Mouse (Mus musculus): Measurements from ENCODE around the gene Prlh. TPM values are rescaled to one million over a fixed set of nuclear protein-coding genes. Genes with fewer than 3 reads are reported as not detected.

The Prlh gene
- polyA plus RNA-seq, 1 experiment from 2014 or later, result not detected

GRCm38 (mm10) chr1:90969881-90970390 lies 17.0 kb downstream of the Prlh start:
- H3K36me3 ChIP-seq (ENCODE audit: insufficient read depth), result no peaks in the 10 kb centered on the region
- ATAC-seq (ENCODE audit: insufficient read depth), result no peak
- H3K27ac ChIP-seq (ENCODE audit: low read depth), result no peak overlapping the region
- no peak for TF ChIP-seq CTCF (IDR thresholded peaks at IDR 0.05; ENCODE audit: low read depth)
- WGBS, result 65% methylated on average over 10 of the region's 10 CpGs
- H3K4me1 ChIP-seq (ENCODE audit: insufficient read depth), result peaks cover 3% of the 10 kb centered on the region; the same call in 1 of the 2 replicates
- no peak overlapping the region for H3K4me3 ChIP-seq (ENCODE audit: low read depth, low read length)
- H3K9ac ChIP-seq, result no peak overlapping the region
- H3K27me3 ChIP-seq (ENCODE audit: insufficient read depth, low read length), result no peaks in the 10 kb centered on the region
- peak overlapping the region; percentile 41; the same call in 1 of the 2 replicates for H3K4me2 ChIP-seq
- DNase-seq, result no peak
- no peaks in the 10 kb centered on the region for H3K9me3 ChIP-seq (ENCODE audit: low read depth, low read length)

GRCm38 (mm10) chr1:90972911-90973573 lies 20.1 kb downstream of the Prlh start:
- ATAC-seq (ENCODE audit: insufficient read depth) (peak; percentile 79), DNase-seq (peak; percentile 97)
- WGBS, result 19% methylated on average over 9 of the region's 9 CpGs
- no peak overlapping the region for H3K27ac ChIP-seq (ENCODE audit: low read depth)
- no peaks in the 10 kb centered on the region for H3K36me3 ChIP-seq (ENCODE audit: insufficient read depth)
- no peaks in the 10 kb centered on the region for H3K9me3 ChIP-seq (ENCODE audit: low read depth, low read length)
- H3K4me3 ChIP-seq (ENCODE audit: low read depth, low read length), result no peak overlapping the region
- peaks cover 3% of the 10 kb centered on the region; the same call in 1 of the 2 replicates for H3K4me1 ChIP-seq (ENCODE audit: insufficient read depth)
- no peak overlapping the region; the same call in 1 of the 2 replicates for H3K4me2 ChIP-seq
- H3K9ac ChIP-seq, result no peak overlapping the region
- TF ChIP-seq CTCF (IDR thresholded peaks at IDR 0.05; ENCODE audit: low read depth), result peak; percentile 100
- no peaks in the 10 kb centered on the region for H3K27me3 ChIP-seq (ENCODE audit: insufficient read depth, low read length)

GRCm38 (mm10) chr1:90973574-90973911 lies 20.6 kb downstream of the Prlh start:
- H3K27ac ChIP-seq (ENCODE audit: low read depth), result no peak overlapping the region
- H3K36me3 ChIP-seq (ENCODE audit: insufficient read depth), result no peaks in the 10 kb centered on the region
- no peak for TF ChIP-seq CTCF (IDR thresholded peaks at IDR 0.05; ENCODE audit: low read depth)
- ATAC-seq (ENCODE audit: insufficient read depth) (no peak), DNase-seq (no peak)
- WGBS, result 65% methylated on average over 2 of the region's 2 CpGs
- H3K27me3 ChIP-seq (ENCODE audit: insufficient read depth, low read length), result no peaks in the 10 kb centered on the region
- H3K4me3 ChIP-seq (ENCODE audit: low read depth, low read length), result no peak overlapping the region
- no peak overlapping the region for H3K9ac ChIP-seq
- H3K9me3 ChIP-seq (ENCODE audit: low read depth, low read length), result no peaks in the 10 kb centered on the region
- H3K4me1 ChIP-seq (ENCODE audit: insufficient read depth), result peaks cover 3% of the 10 kb centered on the region; the same call in 1 of the 2 replicates
- H3K4me2 ChIP-seq, result no peak overlapping the region

GRCm38 (mm10) chr1:90974906-90975649 lies 22.2 kb downstream of the Prlh start:
- Histone ChIP-seq H3K27me3 (ENCODE audit: insufficient read depth, low read length) (no peaks in the 10 kb centered on the region), H3K4me2 (no peak overlapping the region), H3K4me1 (ENCODE audit: insufficient read depth) (0 out of 2 replicates have a peak, but pooled peaks cover 3% of the 10 kb centered on the region), H3K9ac (no peak overlapping the region), H3K4me3 (ENCODE audit: low read depth, low read length) (no peak overlapping the region), H3K36me3 (ENCODE audit: insufficient read depth) (no peaks in the 10 kb centered on the region), H3K27ac (ENCODE audit: low read depth) (no peak overlapping the region), H3K9me3 (ENCODE audit: low read depth, low read length) (no peaks in the 10 kb centered on the region)
- 31% methylated on average over 12 of the region's 12 CpGs for WGBS
- TF ChIP-seq CTCF (IDR thresholded peaks at IDR 0.05; ENCODE audit: low read depth), result no peak
- DNase-seq, result peak; percentile 49
- no peak for ATAC-seq (ENCODE audit: insufficient read depth)

- H3K4me1 ChIP-seq (ENCODE audit: insufficient read depth), result 0 out of 2 replicates have a peak, but pooled peaks cover 3% of the 10 kb centered on the region
- ATAC-seq (ENCODE audit: insufficient read depth) (no peak), DNase-seq (no peak)
- no peak for TF ChIP-seq CTCF (IDR thresholded peaks at IDR 0.05; ENCODE audit: low read depth)
- no peak overlapping the region for H3K27ac ChIP-seq (ENCODE audit: low read depth)
- H3K27me3 ChIP-seq (ENCODE audit: insufficient read depth, low read length), result no peaks in the 10 kb centered on the region
- no peak overlapping the region for H3K4me2 ChIP-seq
- H3K36me3 ChIP-seq (ENCODE audit: insufficient read depth), result no peaks in the 10 kb centered on the region
- H3K9me3 ChIP-seq (ENCODE audit: low read depth, low read length), result no peaks in the 10 kb centered on the region
- H3K9ac ChIP-seq, result no peak overlapping the region
- no peak overlapping the region for H3K4me3 ChIP-seq (ENCODE audit: low read depth, low read length)
- WGBS, result 90% methylated on average over 4 of the region's 4 CpGs
These were observed 23.1 kb downstream of the Prlh start for GRCm38 (mm10) chr1:90975960-90976359.

GRCm38 (mm10) chr1:90980638-90981330 lies 27.9 kb downstream of the Prlh start:
- no peak overlapping the region for H3K27ac ChIP-seq (ENCODE audit: low read depth)
- no peak overlapping the region for H3K9ac ChIP-seq
- peak; percentile 84 for DNase-seq

More at GRCm38 (mm10) chr1:90980638-90981330, 27.9 kb downstream of the Prlh start:
- Histone ChIP-seq H3K9me3 (ENCODE audit: low read depth, low read length) (no peaks in the 10 kb centered on the region), H3K27me3 (ENCODE audit: insufficient read depth, low read length) (no peaks in the 10 kb centered on the region), H3K36me3 (ENCODE audit: insufficient read depth) (no peaks in the 10 kb centered on the region), H3K4me2 (no peak overlapping the region), H3K4me3 (ENCODE audit: low read depth, low read length) (no peak overlapping the region), H3K4me1 (ENCODE audit: insufficient read depth) (no peaks in the 10 kb centered on the region)
- peak; percentile 76; the same call in 1 of the 2 replicates for ATAC-seq (ENCODE audit: insufficient read depth)
- 46% methylated on average over 10 of the region's 10 CpGs for WGBS
- TF ChIP-seq CTCF (IDR thresholded peaks at IDR 0.05; ENCODE audit: low read depth), result no peak

Data from lung, embryonic 14.5 days (tissue).